Mouse (Mus musculus): ENCODE data around the gene Plekho2. TPM values are rescaled to one million over a fixed set of nuclear protein-coding genes. Genes with fewer than 3 reads are reported as not detected.

Gene Plekho2
- polyA plus RNA-seq, 1 experiment from 2014 or later, result 29.5 TPM

GRCm38 (mm10) chr9:65552141-65552540, 27.7 kb downstream of the Plekho2 start:
- H3K36me3 ChIP-seq (ENCODE audit: control insufficient read depth, insufficient read depth, low read length), result peaks cover 15% of the 10 kb centered on the region
- peak overlapping the region; percentile 81 for H3K27ac ChIP-seq (ENCODE audit: low read depth, low read length)
- H3K4me1 ChIP-seq (replicated peaks; ENCODE audit: control insufficient read depth, insufficient read depth, low read length), result peaks cover 66% of the 10 kb centered on the region
- WGBS, result 62% methylated on average over 5 of the region's 5 CpGs
- no peak overlapping the region for H3K9ac ChIP-seq (ENCODE audit: low read depth, low read length)
- H3K27me3 ChIP-seq (replicated peaks; ENCODE audit: control insufficient read depth, insufficient read depth, low read length), result no peaks in the 10 kb centered on the region
- no peak overlapping the region for H3K4me3 ChIP-seq (ENCODE audit: low read depth, low read length)
- ATAC-seq (replicated peaks; ENCODE audit: low FRiP score), result no peak
- H3K4me2 ChIP-seq, result no peak overlapping the region
- H3K9me3 ChIP-seq (ENCODE audit: control insufficient read depth, low read length), result no peaks in the 10 kb centered on the region
- DNase-seq (ENCODE audit: low spot score), result no peak

DNA sequence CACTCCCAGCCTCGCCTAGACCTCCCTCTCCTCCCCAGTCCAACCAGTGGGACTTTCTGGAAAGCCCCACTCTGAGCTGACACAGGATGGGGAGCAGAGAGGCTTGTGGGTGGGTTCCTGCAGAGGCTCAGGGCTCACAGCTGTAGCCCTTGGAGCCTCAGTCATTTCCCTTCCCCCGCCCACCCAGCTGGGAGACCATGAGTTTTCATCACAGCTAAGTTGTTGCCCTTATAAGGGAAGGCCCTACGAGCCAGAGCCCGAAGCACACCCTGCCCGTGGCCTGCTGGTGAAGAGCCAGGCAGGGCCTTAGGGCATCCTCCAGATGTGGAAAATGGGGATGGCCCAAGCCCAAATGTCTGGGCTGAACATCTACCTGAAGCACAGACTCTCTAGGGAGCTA, 28.8 kb downstream of the Plekho2 start:
- Histone ChIP-seq H3K36me3 (ENCODE audit: control insufficient read depth, insufficient read depth, low read length) (peaks cover 8% of the 10 kb centered on the region), H3K9ac (ENCODE audit: low read depth, low read length) (peak overlapping the region; percentile 42; the same call in 1 of the 2 replicates), H3K27me3 (replicated peaks; ENCODE audit: control insufficient read depth, insufficient read depth, low read length) (no peaks in the 10 kb centered on the region), H3K27ac (ENCODE audit: low read depth, low read length) (peak overlapping the region; percentile 81), H3K9me3 (ENCODE audit: control insufficient read depth, low read length) (no peaks in the 10 kb centered on the region), H3K4me3 (ENCODE audit: low read depth, low read length) (no peak overlapping the region), H3K4me2 (no peak overlapping the region), H3K4me1 (replicated peaks; ENCODE audit: control insufficient read depth, insufficient read depth, low read length) (peaks cover 67% of the 10 kb centered on the region)
- 19% methylated on average over 5 of the region's 5 CpGs for WGBS
- peak; percentile 44 for ATAC-seq (replicated peaks; ENCODE audit: low FRiP score)
- DNase-seq (ENCODE audit: low spot score), result peak; percentile 62

DNA sequence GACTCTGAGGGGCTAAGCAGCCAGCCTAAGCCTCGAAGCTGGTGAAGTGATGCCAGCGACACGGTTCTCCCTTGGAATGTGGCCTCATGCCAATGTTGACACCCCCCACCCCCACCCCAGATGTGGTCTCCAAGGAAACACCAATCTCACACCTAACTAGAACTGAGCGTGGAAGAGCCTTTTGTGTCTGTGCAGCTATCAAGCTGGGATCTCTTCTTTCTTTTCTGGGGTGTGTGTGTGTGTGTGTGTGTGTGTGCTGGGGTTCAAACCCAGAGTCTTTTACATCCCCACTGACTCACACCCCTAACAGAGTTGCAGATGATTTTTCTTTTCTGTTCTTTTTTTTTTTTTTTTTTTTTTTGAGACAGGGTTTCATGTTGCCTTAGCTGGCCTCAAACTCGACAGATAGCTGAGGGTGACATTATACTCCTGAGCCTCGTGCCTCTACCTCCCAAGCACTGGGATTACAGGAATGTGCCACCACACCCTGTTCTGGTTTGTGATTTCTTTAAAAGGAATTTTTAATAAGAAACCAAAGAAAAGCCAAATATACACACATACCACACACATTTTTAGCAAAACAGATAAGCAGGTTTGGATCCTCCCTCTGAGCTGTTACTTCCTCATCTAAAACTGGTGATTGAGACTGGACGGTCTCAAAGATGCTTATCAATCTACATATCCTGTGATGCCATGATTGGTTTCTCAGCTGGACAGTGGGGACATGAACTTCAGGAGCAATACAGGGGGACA, 29.6 kb downstream of the Plekho2 start:
- no peak overlapping the region for H3K9ac ChIP-seq (ENCODE audit: low read depth, low read length)

DNA sequence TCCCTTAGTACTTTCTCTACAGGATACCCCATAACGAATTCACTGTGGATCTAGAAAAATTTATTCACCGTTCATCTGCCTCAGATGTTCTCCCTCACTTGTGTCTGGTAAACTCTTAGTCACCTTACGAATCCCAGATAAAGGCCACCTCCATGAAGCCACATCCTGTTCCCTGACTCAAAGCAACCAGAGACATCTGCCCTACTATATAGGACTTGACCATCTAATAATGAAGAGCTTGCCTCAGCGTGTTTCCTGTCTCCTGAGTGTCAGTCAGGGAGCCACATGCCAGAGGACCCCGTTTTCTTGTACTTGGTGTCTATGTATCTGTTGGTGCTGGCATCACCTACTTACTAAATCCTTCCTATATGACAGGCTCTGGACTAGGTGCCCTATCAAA, 30.2 kb downstream of the Plekho2 start:
- H3K36me3 ChIP-seq (ENCODE audit: control insufficient read depth, insufficient read depth, low read length), result peaks cover 4% of the 10 kb centered on the region; the same call in 1 of the 2 replicates
- WGBS, result 49% methylated on average over 5 of the region's 5 CpGs
- no peak for ATAC-seq (replicated peaks; ENCODE audit: low FRiP score)

More for the DNA sequence above, 29.6 kb downstream of the Plekho2 start:
- H3K4me1 ChIP-seq (replicated peaks; ENCODE audit: control insufficient read depth, insufficient read depth, low read length), result peaks cover 65% of the 10 kb centered on the region
- H3K4me3 ChIP-seq (ENCODE audit: low read depth, low read length), result no peak overlapping the region
- DNase-seq (ENCODE audit: low spot score) (no peak), ATAC-seq (replicated peaks; ENCODE audit: low FRiP score) (no peak)
- no peaks in the 10 kb centered on the region for H3K27me3 ChIP-seq (replicated peaks; ENCODE audit: control insufficient read depth, insufficient read depth, low read length)
- peaks cover 4% of the 10 kb centered on the region; the same call in 1 of the 2 replicates for H3K36me3 ChIP-seq (ENCODE audit: control insufficient read depth, insufficient read depth, low read length)
- H3K9me3 ChIP-seq (ENCODE audit: control insufficient read depth, low read length), result no peaks in the 10 kb centered on the region
- H3K27ac ChIP-seq (ENCODE audit: low read depth, low read length), result peak overlapping the region; percentile 81
- H3K4me2 ChIP-seq, result no peak overlapping the region
- WGBS, result 34% methylated on average over 7 of the region's 7 CpGs

GRCm38 (mm10) chr9:65549139-65549538, 30.7 kb downstream of the Plekho2 start:
- no peak overlapping the region for H3K4me3 ChIP-seq (ENCODE audit: low read depth, low read length)
- H3K27ac ChIP-seq (ENCODE audit: low read depth, low read length), result no peak overlapping the region
- H3K9me3 ChIP-seq (ENCODE audit: control insufficient read depth, low read length), result no peaks in the 10 kb centered on the region
- 87% methylated on average over 3 of the region's 3 CpGs for WGBS
- no peak overlapping the region for H3K4me2 ChIP-seq
- H3K27me3 ChIP-seq (replicated peaks; ENCODE audit: control insufficient read depth, insufficient read depth, low read length), result no peaks in the 10 kb centered on the region
- ATAC-seq (replicated peaks; ENCODE audit: low FRiP score), result no peak
- DNase-seq (ENCODE audit: low spot score), result no peak
- peaks cover 54% of the 10 kb centered on the region for H3K4me1 ChIP-seq (replicated peaks; ENCODE audit: control insufficient read depth, insufficient read depth, low read length)
- H3K9ac ChIP-seq (ENCODE audit: low read depth, low read length), result no peak overlapping the region
- H3K36me3 ChIP-seq (ENCODE audit: control insufficient read depth, insufficient read depth, low read length), result peaks cover under 1% of the 10 kb centered on the region; the same call in 1 of the 2 replicates

More for the DNA sequence above, 30.2 kb downstream of the Plekho2 start:
- peaks cover 59% of the 10 kb centered on the region for H3K4me1 ChIP-seq (replicated peaks; ENCODE audit: control insufficient read depth, insufficient read depth, low read length)
- H3K27ac ChIP-seq (ENCODE audit: low read depth, low read length), result no peak overlapping the region
- no peaks in the 10 kb centered on the region for H3K9me3 ChIP-seq (ENCODE audit: control insufficient read depth, low read length)
- H3K9ac ChIP-seq (ENCODE audit: low read depth, low read length), result no peak overlapping the region
- no peak overlapping the region for H3K4me3 ChIP-seq (ENCODE audit: low read depth, low read length)
- DNase-seq (ENCODE audit: low spot score), result no peak
- no peak overlapping the region for H3K4me2 ChIP-seq
- no peaks in the 10 kb centered on the region for H3K27me3 ChIP-seq (replicated peaks; ENCODE audit: control insufficient read depth, insufficient read depth, low read length)

DNA sequence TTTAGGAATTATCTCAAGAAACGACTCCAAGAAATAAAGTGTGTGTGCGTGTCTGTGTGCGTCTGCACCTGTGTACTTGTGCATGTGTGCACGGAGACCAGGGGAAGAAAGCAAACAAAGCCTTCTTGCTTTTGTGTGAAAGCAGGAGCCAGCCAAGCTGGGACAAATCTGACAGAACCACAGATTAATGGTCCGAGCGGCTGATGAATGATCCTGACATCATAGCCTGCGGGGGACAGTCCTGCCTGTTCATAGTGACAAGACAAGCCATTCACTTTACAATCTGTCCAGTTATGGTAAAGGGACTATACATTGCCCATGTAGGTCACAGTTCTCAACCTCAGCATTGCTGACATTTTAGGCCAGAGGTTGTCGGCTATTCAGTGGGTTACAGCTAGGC, 31.5 kb downstream of the Plekho2 start:
- H3K4me1 ChIP-seq (replicated peaks; ENCODE audit: control insufficient read depth, insufficient read depth, low read length), result peaks cover 46% of the 10 kb centered on the region
- H3K27me3 ChIP-seq (replicated peaks; ENCODE audit: control insufficient read depth, insufficient read depth, low read length), result no peaks in the 10 kb centered on the region
- H3K36me3 ChIP-seq (ENCODE audit: control insufficient read depth, insufficient read depth, low read length), result no peaks in the 10 kb centered on the region; the same call in 1 of the 2 replicates
- no peak overlapping the region for H3K4me2 ChIP-seq
- DNase-seq (ENCODE audit: low spot score), result no peak
- 77% methylated on average over 8 of the region's 8 CpGs for WGBS
- no peak for ATAC-seq (replicated peaks; ENCODE audit: low FRiP score)
- no peak overlapping the region for H3K9ac ChIP-seq (ENCODE audit: low read depth, low read length)
- H3K9me3 ChIP-seq (ENCODE audit: control insufficient read depth, low read length), result no peaks in the 10 kb centered on the region
- H3K4me3 ChIP-seq (ENCODE audit: low read depth, low read length), result no peak overlapping the region
- H3K27ac ChIP-seq (ENCODE audit: low read depth, low read length), result no peak overlapping the region

DNA sequence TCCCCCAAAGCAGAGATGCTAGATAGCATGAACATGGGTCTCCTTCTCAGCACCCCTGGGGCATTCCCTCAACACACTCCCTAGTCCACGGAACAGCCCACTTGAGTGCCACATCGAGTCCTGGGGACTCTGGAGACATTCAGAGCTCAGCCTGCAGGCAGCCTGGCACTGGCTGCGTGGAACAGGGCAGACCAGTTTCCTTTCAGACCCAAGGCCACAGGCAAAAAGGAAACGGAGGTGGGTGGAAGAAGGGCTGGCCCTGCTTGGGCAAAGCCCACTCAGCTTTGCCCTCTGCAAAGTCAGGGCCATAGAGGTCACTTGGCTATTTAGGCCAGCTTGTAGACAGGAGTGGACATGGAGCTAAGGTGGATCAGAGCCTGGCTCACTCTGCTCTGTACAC, 32.0 kb downstream of the Plekho2 start:
- H3K9me3 ChIP-seq (ENCODE audit: control insufficient read depth, low read length), result no peaks in the 10 kb centered on the region
- no peak overlapping the region for H3K27ac ChIP-seq (ENCODE audit: low read depth, low read length)
- WGBS, result 69% methylated on average over 4 of the region's 4 CpGs
- no peak overlapping the region for H3K4me3 ChIP-seq (ENCODE audit: low read depth, low read length)
- ATAC-seq (replicated peaks; ENCODE audit: low FRiP score) (no peak), DNase-seq (ENCODE audit: low spot score) (no peak)
- no peaks in the 10 kb centered on the region for H3K27me3 ChIP-seq (replicated peaks; ENCODE audit: control insufficient read depth, insufficient read depth, low read length)
- peaks cover 45% of the 10 kb centered on the region for H3K4me1 ChIP-seq (replicated peaks; ENCODE audit: control insufficient read depth, insufficient read depth, low read length)
- H3K36me3 ChIP-seq (ENCODE audit: control insufficient read depth, insufficient read depth, low read length), result no peaks in the 10 kb centered on the region
- no peak overlapping the region for H3K9ac ChIP-seq (ENCODE audit: low read depth, low read length)
- H3K4me2 ChIP-seq, result no peak overlapping the region

DNA sequence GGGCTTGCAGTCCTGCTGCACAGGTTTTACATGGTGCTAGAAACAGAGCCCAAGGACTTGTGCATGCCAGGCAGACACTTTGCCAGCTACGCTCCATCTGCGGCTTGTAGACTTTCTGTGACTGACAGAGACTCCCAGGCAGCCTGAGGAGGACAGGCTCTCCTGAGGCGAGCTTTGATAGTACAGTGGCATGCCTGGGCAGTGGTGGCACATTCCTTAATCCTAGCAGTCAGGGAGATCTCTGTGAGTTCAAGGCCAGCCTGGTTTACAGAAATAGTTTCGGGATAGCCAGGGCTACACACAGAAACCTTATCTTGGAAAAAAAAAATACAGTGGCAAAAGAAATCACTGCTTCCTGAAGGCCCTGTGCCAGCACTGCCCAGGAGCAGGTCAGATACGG, 32.7 kb downstream of the Plekho2 start:
- Histone ChIP-seq H3K9ac (ENCODE audit: low read depth, low read length) (no peak overlapping the region), H3K9me3 (ENCODE audit: control insufficient read depth, low read length) (no peaks in the 10 kb centered on the region), H3K4me1 (replicated peaks; ENCODE audit: control insufficient read depth, insufficient read depth, low read length) (peaks cover 46% of the 10 kb centered on the region), H3K36me3 (ENCODE audit: control insufficient read depth, insufficient read depth, low read length) (no peaks in the 10 kb centered on the region), H3K4me3 (ENCODE audit: low read depth, low read length) (no peak overlapping the region), H3K27me3 (replicated peaks; ENCODE audit: control insufficient read depth, insufficient read depth, low read length) (no peaks in the 10 kb centered on the region), H3K4me2 (no peak overlapping the region), H3K27ac (ENCODE audit: low read depth, low read length) (peak overlapping the region; percentile 62; the same call in 1 of the 2 replicates)
- no peak for ATAC-seq (replicated peaks; ENCODE audit: low FRiP score)
- WGBS, result 83% methylated on average over 5 of the region's 5 CpGs
- no peak for DNase-seq (ENCODE audit: low spot score)

DNA sequence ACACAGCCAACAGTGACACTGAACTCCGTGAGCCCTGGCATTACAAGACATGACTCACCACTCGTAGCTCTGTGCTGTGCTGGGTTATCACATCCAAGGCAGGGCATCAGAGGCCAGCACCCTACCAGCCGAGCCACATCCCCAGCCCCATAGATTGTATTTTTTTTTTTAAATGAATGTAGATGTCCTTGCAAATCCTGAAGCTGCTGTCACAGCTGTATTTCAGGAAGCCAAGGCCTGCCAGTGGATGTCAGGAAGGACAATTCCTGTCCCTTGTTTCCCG, 33.5 kb downstream of the Plekho2 start:
- no peaks in the 10 kb centered on the region for H3K36me3 ChIP-seq (ENCODE audit: control insufficient read depth, insufficient read depth, low read length)
- 39% methylated on average over 4 of the region's 4 CpGs for WGBS
- H3K27ac ChIP-seq (ENCODE audit: low read depth, low read length), result peak overlapping the region; percentile 62; the same call in 1 of the 2 replicates
- no peak overlapping the region for H3K4me3 ChIP-seq (ENCODE audit: low read depth, low read length)
- ATAC-seq (replicated peaks; ENCODE audit: low FRiP score), result no peak
- no peak overlapping the region for H3K4me2 ChIP-seq
- H3K27me3 ChIP-seq (replicated peaks; ENCODE audit: control insufficient read depth, insufficient read depth, low read length), result no peaks in the 10 kb centered on the region
- peaks cover 47% of the 10 kb centered on the region for H3K4me1 ChIP-seq (replicated peaks; ENCODE audit: control insufficient read depth, insufficient read depth, low read length)
- H3K9ac ChIP-seq (ENCODE audit: low read depth, low read length), result no peak overlapping the region
- no peak for DNase-seq (ENCODE audit: low spot score)
- no peaks in the 10 kb centered on the region for H3K9me3 ChIP-seq (ENCODE audit: control insufficient read depth, low read length)
